Mouse (Mus musculus) spleen, postnatal 4 days (tissue): ENCODE measurements at regions not wholly inside any gene's neighbourhood (a gene's known extent, or its start where the extent isn't known, plus 50 kb on each side); places are given as distances from the start of the nearest gene placed in this dataset.

Experiments used
- DNase-seq, 2 experiments: peaks; one replicate each; pipeline ENCODE4 v3.0.0; 2022; ENCODE audit warnings: low spot score in 2 of 2

DNA sequence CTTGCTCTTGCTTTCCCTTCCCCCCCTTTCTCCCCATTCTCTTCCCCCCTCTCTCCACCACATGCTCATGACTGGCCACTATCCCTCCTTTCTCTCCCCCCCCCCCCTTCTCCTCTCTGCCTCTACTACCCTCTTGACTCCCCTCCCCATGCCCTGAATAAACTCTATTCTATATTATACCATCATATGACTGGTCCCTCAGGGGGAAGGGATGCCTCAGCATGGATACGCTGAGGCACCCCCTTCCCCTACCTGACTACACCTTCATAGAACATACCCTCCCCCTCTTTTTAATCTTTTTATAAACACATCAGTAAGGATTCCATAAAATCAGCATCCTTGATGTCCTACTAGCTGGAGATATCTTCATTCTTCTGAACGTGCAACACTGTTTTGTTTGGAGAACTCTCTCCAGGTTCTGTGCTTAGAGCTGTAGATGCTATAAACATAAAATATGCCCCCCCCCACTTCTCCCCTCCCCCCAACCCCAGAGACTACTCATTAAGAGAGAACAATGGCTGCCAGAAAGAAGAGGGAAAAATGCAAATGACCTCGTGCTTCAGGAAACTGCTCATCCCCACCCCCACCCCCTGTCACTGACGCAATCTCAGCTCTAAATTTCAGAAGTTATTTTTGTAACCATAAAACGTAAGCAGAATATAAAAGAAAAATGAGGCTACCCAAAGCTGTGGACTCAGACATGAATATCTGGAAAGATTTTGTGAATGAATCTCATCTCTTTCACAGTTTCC lies 102.3 kb downstream of the Pja2 start:
- no peak for DNase-seq

GRCm38 (mm10) chr17:64214599-64214998 lies 117.1 kb downstream of the Pja2 start:
- no peak for DNase-seq

GRCm38 (mm10) chr17:64213251-64213650 lies 118.5 kb downstream of the Pja2 start:
- DNase-seq, result no peak

DNA sequence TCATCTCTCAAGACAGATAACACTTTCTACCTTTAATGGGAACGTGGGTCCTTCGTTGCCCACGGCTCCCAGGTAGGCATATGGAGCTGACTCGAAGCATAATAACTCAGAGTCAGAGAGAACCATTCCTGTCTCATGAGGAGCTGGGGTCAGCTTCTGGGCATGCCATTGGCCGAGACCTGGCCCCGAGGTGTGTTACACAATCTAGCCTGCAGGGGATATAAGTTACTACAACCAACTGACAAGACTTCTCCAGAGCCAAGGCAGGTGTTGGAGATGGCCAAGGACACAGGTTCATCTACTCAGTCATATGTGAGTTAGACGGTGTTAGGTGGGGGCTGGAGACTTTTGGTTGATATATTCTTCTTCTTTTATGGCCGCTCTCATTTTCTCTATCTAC lies 120.4 kb downstream of the Pja2 start:
- no peak for DNase-seq

DNA sequence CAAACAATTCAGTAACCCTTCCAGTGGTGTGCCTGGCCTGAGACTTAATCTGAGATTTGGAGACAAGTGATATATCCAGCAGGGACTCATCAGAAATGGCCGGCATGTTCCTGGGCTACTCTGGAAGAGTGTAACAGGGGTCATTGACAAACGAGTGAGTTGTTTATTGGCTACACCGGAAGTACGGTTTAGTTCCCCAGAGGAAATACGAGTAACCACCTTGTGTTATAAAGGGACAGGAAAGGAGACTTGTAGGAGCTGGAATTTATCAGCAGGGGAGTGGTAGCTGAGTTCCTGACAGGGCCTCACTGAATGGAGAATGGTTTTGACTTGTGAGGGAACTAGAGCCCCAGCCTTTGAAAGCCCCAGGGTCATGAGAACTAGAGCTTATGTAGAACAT lies 121.3 kb downstream of the Pja2 start:
- DNase-seq, result peak in 1 of 2 experiments; percentile 14

GRCm38 (mm10) chr17:64209640-64210039 lies 122.1 kb downstream of the Pja2 start:
- DNase-seq, result peak in 1 of 2 experiments; percentile 29

- no peak for DNase-seq
Observed at GRCm38 (mm10) chr17:64208152-64208855, 123.4 kb downstream of the Pja2 start.

DNA sequence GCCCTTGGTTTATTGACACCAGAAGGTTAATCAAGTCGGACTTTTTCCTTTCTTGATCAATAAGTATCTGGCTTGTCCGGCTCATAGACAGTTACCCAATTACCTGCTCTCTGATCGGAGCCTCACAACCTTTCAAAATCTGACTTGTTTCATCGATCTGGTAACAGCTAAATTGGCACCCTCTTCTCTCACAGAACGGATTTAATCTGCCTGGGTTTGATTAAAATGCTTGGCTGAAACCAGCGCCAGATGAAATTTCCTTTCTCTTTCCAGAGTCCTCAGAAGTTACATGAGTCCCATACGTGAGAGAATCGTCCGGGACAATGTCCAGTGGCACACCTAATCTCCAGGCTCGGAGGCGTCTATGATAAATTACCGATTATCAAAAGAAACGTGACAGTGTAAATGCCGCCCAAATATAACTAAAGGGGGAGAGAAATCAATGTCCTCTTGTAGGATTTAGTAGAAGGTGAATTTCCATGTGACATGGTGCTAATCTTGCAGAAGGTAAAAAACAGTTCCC lies 125.5 kb downstream of the Pja2 start:
- peak in 1 of 2 experiments; percentile 27 for DNase-seq

DNA sequence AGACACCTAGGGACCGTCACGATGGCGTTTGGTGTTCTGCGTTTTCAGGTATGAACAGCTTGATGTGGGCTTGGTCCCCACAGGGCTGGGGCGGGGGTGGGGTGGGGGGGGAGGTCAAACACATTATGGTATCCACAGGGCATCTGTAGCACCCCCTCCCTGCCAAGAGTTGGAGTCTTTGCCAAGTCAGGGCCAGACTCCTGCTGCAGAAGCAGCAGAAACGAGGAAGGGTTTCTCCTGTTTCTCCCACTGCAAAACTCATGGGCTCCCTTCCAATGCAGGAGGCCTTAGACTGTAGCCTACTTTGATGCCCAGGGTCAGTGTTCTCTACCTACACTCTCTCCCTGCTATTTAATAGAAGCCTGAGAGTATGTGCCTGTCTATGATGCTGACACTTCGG lies 128.1 kb downstream of the Pja2 start:
- peak in 1 of 2 experiments; percentile 23 for DNase-seq

DNA sequence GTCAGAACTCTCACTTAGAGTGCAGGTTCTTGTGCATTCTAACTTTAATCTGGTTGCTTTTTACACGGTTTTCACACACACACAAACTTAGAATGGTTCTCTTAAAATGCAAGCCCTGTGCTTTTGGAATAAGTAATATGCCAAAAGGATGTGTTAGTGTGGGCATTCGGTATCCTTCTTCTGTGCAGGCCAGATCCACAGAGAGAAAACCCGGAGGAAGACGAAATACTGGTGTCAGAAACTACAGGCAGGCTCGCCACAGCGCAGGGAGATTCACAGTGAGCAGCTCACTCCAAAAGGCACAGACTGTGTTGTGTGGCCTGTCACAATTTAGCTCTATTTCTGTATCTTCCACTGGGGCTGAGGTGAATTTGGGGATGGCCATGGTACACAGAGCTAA lies 129.5 kb downstream of the Pja2 start:
- DNase-seq, result peak in 1 of 2 experiments; percentile 34

DNA sequence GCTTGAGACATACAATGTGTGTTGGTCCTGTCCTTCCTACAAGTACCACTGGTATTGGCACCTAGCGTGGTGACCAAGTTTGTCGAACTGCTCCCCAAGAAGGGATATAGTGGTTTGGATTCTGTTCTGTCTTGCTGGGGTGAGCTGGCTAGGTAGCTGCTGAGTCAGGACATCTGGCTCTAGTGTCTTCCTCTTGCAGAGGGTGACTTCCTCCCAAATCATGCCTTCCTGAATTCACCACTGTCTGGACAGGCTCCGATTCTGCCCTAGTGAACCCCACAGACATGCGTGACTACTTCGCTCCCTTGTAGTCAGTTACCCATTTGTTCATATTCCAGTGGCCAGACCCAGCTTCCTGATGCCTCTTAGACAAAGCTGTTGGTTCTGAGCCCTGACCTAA lies 130.1 kb downstream of the Pja2 start:
- peak in 1 of 2 experiments; percentile 45 for DNase-seq

DNA sequence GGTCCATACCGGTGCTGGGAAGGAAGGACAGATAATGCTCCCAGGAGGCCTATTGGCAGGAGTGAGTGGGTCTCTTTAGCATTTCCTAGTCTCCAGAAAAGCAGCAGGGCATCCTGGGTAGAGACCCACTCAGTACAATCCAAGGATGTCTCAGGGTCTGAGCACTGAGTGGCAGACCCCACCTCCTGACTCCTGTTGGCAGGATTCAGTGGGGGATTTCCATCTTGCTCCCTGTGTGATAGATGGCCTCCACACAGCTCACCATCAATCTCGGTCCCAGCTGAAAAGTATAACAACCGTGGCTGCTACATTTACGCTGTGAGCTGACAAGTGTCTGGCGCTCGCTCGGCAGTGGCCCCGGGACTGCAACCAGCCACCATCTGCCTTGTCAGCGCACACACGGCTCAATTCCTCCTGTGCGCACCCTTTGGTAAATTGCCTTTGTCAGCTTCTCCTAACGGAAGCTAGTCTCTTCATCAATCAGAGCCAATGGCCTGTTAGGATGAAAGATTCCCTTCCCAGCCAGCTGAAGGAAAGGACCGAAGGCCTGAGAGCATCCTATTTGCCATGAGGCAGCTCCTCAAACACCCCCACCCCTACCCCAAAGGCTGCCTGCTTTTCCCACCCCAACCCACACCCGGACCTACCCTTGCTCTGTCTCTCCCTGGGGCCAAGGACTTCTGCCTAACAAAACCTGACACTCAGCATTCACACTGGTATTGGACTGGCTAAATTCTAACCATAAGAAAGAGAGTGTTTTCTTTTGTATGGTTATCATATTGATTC lies 131.4 kb downstream of the Pja2 start:
- DNase-seq, result peak in 1 of 2 experiments; percentile 49

DNA sequence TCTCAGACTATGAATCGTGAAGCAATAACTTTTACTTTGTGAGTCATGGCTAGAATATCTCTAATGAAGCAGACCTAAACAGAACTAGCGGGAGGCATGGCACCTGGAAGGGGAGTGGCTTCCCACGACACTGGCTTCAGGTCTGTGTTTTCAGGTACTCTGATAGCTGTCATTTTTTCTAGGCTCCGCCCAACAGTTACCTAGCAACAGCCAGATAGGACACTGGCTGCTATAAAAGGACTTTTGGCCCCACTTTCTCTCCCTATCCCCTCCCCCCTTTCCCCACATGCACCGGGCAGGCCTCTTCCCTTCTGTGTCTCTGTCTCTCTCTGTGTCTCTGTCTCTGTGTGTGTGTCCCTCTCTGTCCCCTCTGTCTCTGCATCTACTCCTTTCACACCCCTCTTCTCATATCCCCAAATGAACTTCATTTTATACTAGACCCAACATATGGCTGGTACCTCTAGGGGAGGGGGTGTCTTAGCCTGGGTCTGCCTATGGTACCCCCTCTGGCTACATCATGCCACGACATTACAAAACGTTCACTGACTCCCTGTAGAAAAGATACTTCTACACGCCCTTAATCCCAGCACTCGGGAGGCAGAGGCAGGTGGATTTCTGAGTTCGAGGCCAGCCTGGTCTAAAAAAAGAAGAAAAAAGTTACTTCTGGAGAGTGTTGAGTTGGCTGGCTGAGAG lies 132.3 kb downstream of the Pja2 start:
- DNase-seq, result peak in 1 of 2 experiments; percentile 43

DNA sequence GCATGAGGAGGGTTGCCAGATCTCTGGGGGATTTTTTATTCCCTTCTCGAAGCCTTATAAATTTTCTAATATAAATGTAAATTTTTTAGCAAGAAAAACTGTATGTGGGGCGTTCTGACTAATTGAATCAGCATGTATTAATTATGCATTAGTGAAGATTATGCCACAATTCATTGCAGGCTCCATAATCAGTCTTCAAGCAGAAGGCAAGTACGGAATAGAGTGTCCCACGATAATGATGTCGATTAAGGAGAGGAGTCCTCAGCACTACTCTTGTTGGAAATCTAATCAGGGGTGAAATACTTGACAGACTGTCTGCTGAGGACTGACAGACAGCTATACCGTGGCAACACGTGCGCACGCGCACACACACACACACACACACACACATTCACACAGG lies 135.3 kb downstream of the Pja2 start:
- peak in 1 of 2 experiments; percentile 41 for DNase-seq

GRCm38 (mm10) chr17:64193055-64193454 lies 138.7 kb downstream of the Pja2 start:
- DNase-seq, result no peak
